Mouse (Mus musculus): ENCODE data around the gene Smim5. TPM values are rescaled to one million over a fixed set of nuclear protein-coding genes. Genes with fewer than 3 reads are reported as not detected.

Smim5 gene
- polyA plus RNA-seq, 1 experiment from 2014 or later: 2.2 TPM

GRCm38 (mm10) chr11:115933108-115933746 lies 33.5 kb downstream of the Smim5 start, which contains the start of the genes Sap30bp and Recql5:
TSS of gene Sap30bp (plus strand) at chr11:115933282.
TSS of gene Recql5 (minus strand) at chr11:115933477.
- Histone ChIP-seq H3K4me1 (peaks cover 44% of the 10 kb centered on the region), H3K4me3 (replicated peaks) (peak within 1 kb of the TSS; percentile 62), H3K27me3 (replicated peaks) (no peaks in the 10 kb centered on the region), H3K9me3 (replicated peaks) (no peaks in the 10 kb centered on the region), H3K4me2 (peak within 1 kb of the TSS; percentile 86), H3K36me3 (peaks cover 25% of the 10 kb centered on the region), H3K27ac (replicated peaks) (peak within 1 kb of the TSS; percentile 58), H3K9ac (replicated peaks) (peak within 1 kb of the TSS; percentile 55)
- peak; percentile 99 for ATAC-seq (ENCODE audit: low FRiP score)
- WGBS: under 1% methylated on average over 28 of the region's 28 CpGs

- H3K9me3 ChIP-seq (replicated peaks): no peaks in the 10 kb centered on the region
- peak; percentile 61 for ATAC-seq (ENCODE audit: low FRiP score)
- peak overlapping the region; percentile 58 for H3K27ac ChIP-seq (replicated peaks)
- peak overlapping the region; percentile 74 for H3K4me2 ChIP-seq
- peaks cover 44% of the 10 kb centered on the region for H3K4me1 ChIP-seq
- H3K36me3 ChIP-seq: peaks cover 25% of the 10 kb centered on the region
- H3K4me3 ChIP-seq (replicated peaks): peak overlapping the region; percentile 62
- H3K9ac ChIP-seq (replicated peaks): peak overlapping the region; percentile 55
- whole genome bisulfite sequencing: 1% methylated on average over 16 of the region's 16 CpGs
- no peaks in the 10 kb centered on the region for H3K27me3 ChIP-seq (replicated peaks)
Observed at GRCm38 (mm10) chr11:115933747-115934110, 34.0 kb downstream of the Smim5 start.

GRCm38 (mm10) chr11:115939690-115940329 lies 40.0 kb downstream of the Smim5 start:
- no peak for ATAC-seq (ENCODE audit: low FRiP score)
- Histone ChIP-seq H3K9ac (replicated peaks) (no peak overlapping the region), H3K27ac (replicated peaks) (no peak overlapping the region), H3K27me3 (replicated peaks) (no peaks in the 10 kb centered on the region), H3K4me2 (no peak overlapping the region), H3K4me3 (replicated peaks) (no peak overlapping the region), H3K4me1 (peaks cover 17% of the 10 kb centered on the region), H3K9me3 (replicated peaks) (no peaks in the 10 kb centered on the region), H3K36me3 (peaks cover 61% of the 10 kb centered on the region)
- WGBS: 41% methylated on average over 6 of the region's 6 CpGs

- no peak overlapping the region for H3K9ac ChIP-seq (replicated peaks)
- no peak overlapping the region for H3K27ac ChIP-seq (replicated peaks)
- WGBS: 86% methylated on average over 7 of the region's 7 CpGs
- no peaks in the 10 kb centered on the region for H3K27me3 ChIP-seq (replicated peaks)
- ATAC-seq (ENCODE audit: low FRiP score): no peak
- H3K4me3 ChIP-seq (replicated peaks): no peak overlapping the region
- no peaks in the 10 kb centered on the region for H3K4me1 ChIP-seq
- H3K9me3 ChIP-seq (replicated peaks): no peaks in the 10 kb centered on the region
- peaks cover 67% of the 10 kb centered on the region for H3K36me3 ChIP-seq
- no peak overlapping the region for H3K4me2 ChIP-seq
Observed at GRCm38 (mm10) chr11:115941980-115942379, 42.2 kb downstream of the Smim5 start.

- H3K4me2 ChIP-seq: no peak overlapping the region
- peaks cover 12% of the 10 kb centered on the region; the same call in 1 of the 2 replicates for H3K4me1 ChIP-seq
- no peak overlapping the region for H3K9ac ChIP-seq (replicated peaks)
- no peaks in the 10 kb centered on the region for H3K9me3 ChIP-seq (replicated peaks)
- no peaks in the 10 kb centered on the region for H3K27me3 ChIP-seq (replicated peaks)
- H3K27ac ChIP-seq (replicated peaks): no peak overlapping the region
- 95% methylated on average over 8 of the region's 8 CpGs for WGBS
- no peak for ATAC-seq (ENCODE audit: low FRiP score)
- H3K36me3 ChIP-seq: peaks cover 49% of the 10 kb centered on the region
- H3K4me3 ChIP-seq (replicated peaks): no peak overlapping the region
Observed at GRCm38 (mm10) chr11:115945247-115945646, 45.5 kb downstream of the Smim5 start.

- ATAC-seq (ENCODE audit: low FRiP score): no peak
- H3K27me3 ChIP-seq (replicated peaks): no peaks in the 10 kb centered on the region
- peaks cover 42% of the 10 kb centered on the region for H3K36me3 ChIP-seq
- H3K9me3 ChIP-seq (replicated peaks): no peaks in the 10 kb centered on the region
- no peak overlapping the region for H3K4me3 ChIP-seq (replicated peaks)
- H3K4me2 ChIP-seq: no peak overlapping the region
- 83% methylated on average over 9 of the region's 9 CpGs for WGBS
- H3K27ac ChIP-seq (replicated peaks): no peak overlapping the region
- no peak overlapping the region for H3K9ac ChIP-seq (replicated peaks)
- peaks cover 15% of the 10 kb centered on the region; the same call in 1 of the 2 replicates for H3K4me1 ChIP-seq
Observed at GRCm38 (mm10) chr11:115946221-115946828, 46.6 kb downstream of the Smim5 start.

- no peaks in the 10 kb centered on the region for H3K9me3 ChIP-seq (replicated peaks)
- WGBS: 79% methylated on average over 9 of the region's 9 CpGs
Observed at GRCm38 (mm10) chr11:115948316-115948715, 48.5 kb downstream of the Smim5 start.

GRCm38 (mm10) chr11:115950719-115951118 lies 51.0 kb downstream of the Smim5 start:
- Histone ChIP-seq H3K27ac (replicated peaks) (peak overlapping the region; percentile 80), H3K4me2 (no peak overlapping the region), H3K4me3 (replicated peaks) (no peak overlapping the region), H3K9ac (replicated peaks) (no peak overlapping the region), H3K36me3 (peaks cover 52% of the 10 kb centered on the region), H3K9me3 (replicated peaks) (no peaks in the 10 kb centered on the region), H3K4me1 (peaks cover 30% of the 10 kb centered on the region), H3K27me3 (replicated peaks) (no peaks in the 10 kb centered on the region)
- WGBS: 48% methylated on average over 2 of the region's 2 CpGs
- peak; percentile 72 for ATAC-seq (ENCODE audit: low FRiP score)

More at GRCm38 (mm10) chr11:115948316-115948715, 48.5 kb downstream of the Smim5 start:
- no peak for ATAC-seq (ENCODE audit: low FRiP score)
- H3K4me3 ChIP-seq (replicated peaks): no peak overlapping the region
- no peak overlapping the region for H3K27ac ChIP-seq (replicated peaks)
- H3K4me2 ChIP-seq: no peak overlapping the region
- H3K4me1 ChIP-seq: peaks cover 15% of the 10 kb centered on the region; the same call in 1 of the 2 replicates
- H3K9ac ChIP-seq (replicated peaks): no peak overlapping the region
- H3K36me3 ChIP-seq: peaks cover 49% of the 10 kb centered on the region
- H3K27me3 ChIP-seq (replicated peaks): no peaks in the 10 kb centered on the region

GRCm38 (mm10) chr11:115954712-115955111 lies 54.9 kb downstream of the Smim5 start:
- Histone ChIP-seq H3K4me3 (replicated peaks) (no peak overlapping the region), H3K27ac (replicated peaks) (peak overlapping the region; percentile 71), H3K9ac (replicated peaks) (no peak overlapping the region), H3K4me1 (peaks cover 39% of the 10 kb centered on the region), H3K4me2 (no peak overlapping the region), H3K27me3 (replicated peaks) (no peaks in the 10 kb centered on the region), H3K36me3 (peaks cover 48% of the 10 kb centered on the region), H3K9me3 (replicated peaks) (no peaks in the 10 kb centered on the region)
- ATAC-seq (ENCODE audit: low FRiP score): no peak
- WGBS: 77% methylated on average over 5 of the region's 5 CpGs

- ATAC-seq (ENCODE audit: low FRiP score): no peak
- no peak overlapping the region for H3K4me3 ChIP-seq (replicated peaks)
- no peak overlapping the region for H3K9ac ChIP-seq (replicated peaks)
- peaks cover 52% of the 10 kb centered on the region for H3K36me3 ChIP-seq
- H3K27ac ChIP-seq (replicated peaks): peak overlapping the region; percentile 71
- H3K9me3 ChIP-seq (replicated peaks): no peaks in the 10 kb centered on the region
- H3K27me3 ChIP-seq (replicated peaks): no peaks in the 10 kb centered on the region
- no peak overlapping the region for H3K4me2 ChIP-seq
- H3K4me1 ChIP-seq: peaks cover 33% of the 10 kb centered on the region
- WGBS: 55% methylated on average over 10 of the region's 10 CpGs
Observed at GRCm38 (mm10) chr11:115955195-115955858, 55.6 kb downstream of the Smim5 start.

All from neural tube, embryonic 15.5 days (tissue).